Mouse (Mus musculus): ENCODE data around the gene Cdc6. TPM values are rescaled to one million over a fixed set of nuclear protein-coding genes. Genes with fewer than 3 reads are reported as not detected.
"Not testable (repeated sequence)": the region's sequence is repeated elsewhere in the genome, so short reads cannot be mapped to it uniquely, and the experiment has no call there.

The Cdc6 gene
- total RNA-seq, 2 experiments from 2014 or later = 0.36 to 0.79 TPM

- DNase-seq (ENCODE audit: low spot score in 2 of 2) = no peak
Measured at GRCm38 (mm10) chr11:98930773-98931512, 23.3 kb downstream of the Cdc6 start.

GRCm38 (mm10) chr11:98931513-98932292, 24.1 kb downstream of the Cdc6 start:
- no peak for DNase-seq (ENCODE audit: low spot score in 2 of 2)

GRCm38 (mm10) chr11:98932293-98933091, 24.9 kb downstream of the Cdc6 start:
- DNase-seq (ENCODE audit: low spot score in 2 of 2) = no peak

- peak in 1 of 2 experiments; percentile 67 for DNase-seq (ENCODE audit: low spot score in 2 of 2)
Measured at GRCm38 (mm10) chr11:98933151-98933550, 25.6 kb downstream of the Cdc6 start.

- DNase-seq (ENCODE audit: low spot score in 2 of 2) = not testable (repeated sequence)
Measured at GRCm38 (mm10) chr11:98933847-98934246, 26.2 kb downstream of the Cdc6 start.

GRCm38 (mm10) chr11:98934367-98934766, 26.8 kb downstream of the Cdc6 start:
- no peak for DNase-seq (ENCODE audit: low spot score in 2 of 2)

- DNase-seq (ENCODE audit: low spot score in 2 of 2) = no peak
Measured at GRCm38 (mm10) chr11:98935123-98935522, 27.5 kb downstream of the Cdc6 start.

GRCm38 (mm10) chr11:98936170-98936569, 28.6 kb downstream of the Cdc6 start:
- no peak for DNase-seq (ENCODE audit: low spot score in 2 of 2)

- no peak for DNase-seq (ENCODE audit: low spot score in 2 of 2)
Measured at GRCm38 (mm10) chr11:98936606-98937409, 29.2 kb downstream of the Cdc6 start.

GRCm38 (mm10) chr11:98937410-98937913, 29.9 kb downstream of the Cdc6 start:
- peak in 1 of 2 experiments; percentile 71 for DNase-seq (ENCODE audit: low spot score in 2 of 2)

- DNase-seq (ENCODE audit: low spot score in 2 of 2) = no peak
Measured at GRCm38 (mm10) chr11:98937914-98938694, 30.5 kb downstream of the Cdc6 start.

- DNase-seq (ENCODE audit: low spot score in 2 of 2) = no peak
Measured at GRCm38 (mm10) chr11:98938701-98939083, 31.1 kb downstream of the Cdc6 start.

GRCm38 (mm10) chr11:98939084-98939952, 31.7 kb downstream of the Cdc6 start:
- no peak for DNase-seq (ENCODE audit: low spot score in 2 of 2)

GRCm38 (mm10) chr11:98939953-98940641, 32.5 kb downstream of the Cdc6 start:
- peak in 1 of 2 experiments; percentile 66 for DNase-seq (ENCODE audit: low spot score in 2 of 2)

GRCm38 (mm10) chr11:98940776-98941175, 33.2 kb downstream of the Cdc6 start:
- no peak for DNase-seq (ENCODE audit: low spot score in 2 of 2)

- peak in 1 of 2 experiments; percentile 70 for DNase-seq (ENCODE audit: low spot score in 2 of 2)
Measured at GRCm38 (mm10) chr11:98941341-98941825, 33.8 kb downstream of the Cdc6 start.

- peak in 1 of 2 experiments; percentile 66 for DNase-seq (ENCODE audit: low spot score in 2 of 2)
Measured at GRCm38 (mm10) chr11:98941826-98942550, 34.4 kb downstream of the Cdc6 start.

Data from layer of hippocampus, adult 18-20 months (tissue).